ENCODE assay signal across 13 mouse cellular contexts in the genomic region with DNA sequence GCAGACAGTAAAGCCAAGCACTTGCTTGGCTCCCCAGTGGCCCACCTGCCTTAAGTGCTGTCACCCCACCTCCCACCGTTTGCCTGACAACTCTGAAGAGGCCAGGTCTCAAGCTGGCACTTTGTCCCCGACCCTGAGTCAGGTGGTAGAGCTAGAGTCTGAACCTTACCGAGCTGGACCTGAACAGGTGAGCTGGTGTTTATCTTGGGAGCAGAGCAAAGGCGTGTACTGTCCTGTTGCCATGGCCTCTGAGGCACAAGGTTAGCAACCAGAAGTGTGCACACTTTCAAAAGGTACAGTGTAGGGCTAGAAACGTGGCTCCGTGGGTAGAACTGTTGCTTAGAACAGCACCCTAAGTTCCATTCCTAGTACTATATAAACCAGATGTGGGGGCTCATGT. TPM values are rescaled to one million over a fixed set of nuclear protein-coding genes. Genes with fewer than 3 reads are reported as not detected.
A peak's percentile ranks its signal among the peaks of the same experiment; 100 is the strongest.
DNase-seq lines count a peak whose midpoint lies in the region; ATAC-seq and TF ChIP-seq lines count a peak whose summit lies in the region.
"Had no signal": no experiment of that assay in that cellular context is flagged by ENCODE, and none has a peak within 500 bp of the region (broad histone marks: within the 10 kb centered on the region; RNA-seq: fewer than 3 reads in every experiment).

No protein-coding gene starts in this region.

- H3K27ac ChIP-seq in heart, postnatal 0 days (ENCODE audit: low read depth) = peak overlapping the region; percentile 61; the same call in 1 of the 2 replicates
- peak overlapping the region; percentile 34; the same call in 1 of the 2 replicates for H3K27ac ChIP-seq in liver, embryonic 15.5 days (replicated peaks)
- no peak overlapping the region for H3K27ac ChIP-seq in stomach, embryonic 14.5 days (ENCODE audit: low read length)
- no peak overlapping the region; the same call in 1 of the 2 replicates for H3K27ac ChIP-seq in layer of hippocampus, adult 2 months
- H3K27ac ChIP-seq: hindbrain, postnatal 0 days; kidney, postnatal 0 days had no signal

- no peak for ATAC-seq in heart, postnatal 0 days (ENCODE audit: insufficient read depth, low read depth)
- 0 out of 2 replicates have a peak, but pooled peaks have one; percentile 36 for ATAC-seq in liver, embryonic 15.5 days (ENCODE audit: insufficient read depth)
- ATAC-seq in stomach, embryonic 14.5 days (ENCODE audit: insufficient number of reproducible peaks, insufficient read depth, low FRiP score, low read depth) = 0 out of 2 replicates have a peak, but pooled peaks have one; percentile 29
- ATAC-seq: hindbrain, postnatal 0 days had no signal

- no peak for DNase-seq in heart, postnatal 0 days (ENCODE audit: low spot score)
- DNase-seq in heart, postnatal 14 days = no peak
- peak; percentile 47 for DNase-seq in fat pad, adult 2 months (ENCODE audit: extremely low read depth, low read depth, low spot score)
- DNase-seq in layer of hippocampus, adult 2 months (ENCODE audit: low spot score in 2 of 2) = no peak
- no peak for DNase-seq in natural killer cell, adult 2 months (ENCODE audit: low spot score in 2 of 2)
- DNase-seq: adrenal gland, postnatal 10 days; cerebellum, postnatal 10 days; layer of hippocampus, adult 9-11 months had no signal

- no peak overlapping the region; the same call in 1 of the 2 replicates for H3K9ac ChIP-seq in heart, postnatal 0 days (replicated peaks; ENCODE audit: low read depth, low read length)
- H3K9ac ChIP-seq in liver, embryonic 15.5 days = no peak overlapping the region
- no peak overlapping the region for H3K9ac ChIP-seq in stomach, embryonic 14.5 days (replicated peaks; ENCODE audit: low read depth, low read length)

- H3K4me3 ChIP-seq in heart, postnatal 0 days (ENCODE audit: low read depth, low read length) = no peak overlapping the region
- no peak overlapping the region for H3K4me3 ChIP-seq in liver, embryonic 15.5 days (replicated peaks)
- H3K4me3 ChIP-seq in stomach, embryonic 14.5 days (ENCODE audit: low read depth, low read length) = no peak overlapping the region
- H3K4me3 ChIP-seq in layer of hippocampus, adult 2 months = no peak overlapping the region

- H3K4me1 ChIP-seq in heart, postnatal 0 days (ENCODE audit: control insufficient read depth, insufficient read depth) = peaks cover 64% of the 10 kb centered on the region
- peaks cover 56% of the 10 kb centered on the region for H3K4me1 ChIP-seq in liver, embryonic 15.5 days (replicated peaks)
- peaks cover 41% of the 10 kb centered on the region for H3K4me1 ChIP-seq in stomach, embryonic 14.5 days (ENCODE audit: control insufficient read depth, insufficient read depth, low read length)

- no peaks in the 10 kb centered on the region for H3K9me3 ChIP-seq in heart, postnatal 0 days (replicated peaks; ENCODE audit: control insufficient read depth, low read length)
- no peaks in the 10 kb centered on the region for H3K9me3 ChIP-seq in liver, embryonic 15.5 days (replicated peaks)
- no peaks in the 10 kb centered on the region for H3K9me3 ChIP-seq in stomach, embryonic 14.5 days (ENCODE audit: control insufficient read depth, low read depth, low read length)
- H3K9me3 ChIP-seq: G1E had no signal

- intact Hi-C loops in heart, postnatal 14 days (cut with DNase I) = no loop called here

- no peak for TF ChIP-seq EP300 in heart, postnatal 0 days (IDR thresholded peaks at IDR 0.05; ENCODE audit: low read depth)

- H3K36me3 ChIP-seq in heart, postnatal 0 days (replicated peaks; ENCODE audit: control insufficient read depth, insufficient read depth, low read length) = peaks cover 5% of the 10 kb centered on the region; the same call in 1 of the 2 replicates
- no peaks in the 10 kb centered on the region for H3K36me3 ChIP-seq in liver, embryonic 15.5 days (replicated peaks)
- H3K36me3 ChIP-seq in stomach, embryonic 14.5 days (ENCODE audit: control insufficient read depth, insufficient read depth, low read length) = no peaks in the 10 kb centered on the region
- H3K36me3 ChIP-seq: G1E had no signal

- no peaks in the 10 kb centered on the region for H3K27me3 ChIP-seq in heart, postnatal 0 days (ENCODE audit: control insufficient read depth, insufficient read depth, low read length)
- no peaks in the 10 kb centered on the region for H3K27me3 ChIP-seq in liver, embryonic 15.5 days
- no peaks in the 10 kb centered on the region for H3K27me3 ChIP-seq in stomach, embryonic 14.5 days (ENCODE audit: control insufficient read depth, insufficient read depth, low read length)

- TF ChIP-seq CTCF in heart, postnatal 0 days (IDR thresholded peaks at IDR 0.05; ENCODE audit: low read depth) = no peak
- no peak for TF ChIP-seq CTCF in layer of hippocampus, adult 2 months (conservative IDR thresholded peaks at IDR 0.05)

- 65% methylated on average over 6 of the region's 6 CpGs for WGBS in heart, postnatal 0 days
- 57% methylated on average over 6 of the region's 6 CpGs for WGBS in liver, embryonic 15.5 days (ENCODE audit: insufficient replicate concordance)
- 45% methylated on average over 6 of the region's 6 CpGs for WGBS in stomach, embryonic 14.5 days

- no peak overlapping the region for H3K4me2 ChIP-seq in heart, postnatal 0 days (ENCODE audit: low read depth, low read length)
- H3K4me2 ChIP-seq in liver, embryonic 15.5 days = no peak overlapping the region
- H3K4me2 ChIP-seq in stomach, embryonic 14.5 days (replicated peaks; ENCODE audit: low read depth, low read length) = no peak overlapping the region

RNA-seq across cellular contexts. Expression of a gene that starts 15.2 kb away (rescaled TPM):
- 70.6 and 111 TPM in 2 replicates for total RNA-seq in heart, postnatal 0 days (2014; rRNA removed; ENCODE audit: low replicate concordance)
- 31.8 and 32.7 TPM in 2 replicates for polyA plus RNA-seq in heart, postnatal 0 days (2015; fragmentation: Nextera tagmentation; extraction: Ambion mirVana)
- 10 to 100 TPM; 52.8 to 55.6 TPM for total RNA-seq in heart, postnatal 14 days (2021)
- polyA plus RNA-seq in liver, embryonic 15.5 days (2015; fragmentation: Nextera tagmentation; extraction: Ambion mirVana) = 11.6 and 11.7 TPM in 2 replicates
- polyA plus RNA-seq in stomach, embryonic 14.5 days (2014; fragmentation: Nextera tagmentation; extraction: Ambion mirVana) = 51.2 and 64.3 TPM in 2 replicates
- 10 to 100 TPM; 53.6 to 56.0 TPM for total RNA-seq in layer of hippocampus, adult 2 months (2021)

RNA-seq across cellular contexts. Expression of a gene that starts 41.8 kb away (rescaled TPM):
- total RNA-seq in heart, postnatal 0 days (2014; rRNA removed; ENCODE audit: low replicate concordance) = 12.9 and 19.4 TPM in 2 replicates
- 1.8 and 2.9 TPM in 2 replicates for polyA plus RNA-seq in heart, postnatal 0 days (2015; fragmentation: Nextera tagmentation; extraction: Ambion mirVana)
- 1 to 10 TPM; 6.2 to 6.9 TPM for total RNA-seq in heart, postnatal 14 days (2021)
- polyA plus RNA-seq in liver, embryonic 15.5 days (2015; fragmentation: Nextera tagmentation; extraction: Ambion mirVana) = 2.1 and 2.6 TPM in 2 replicates
- 4.2 and 6.1 TPM in 2 replicates for polyA plus RNA-seq in stomach, embryonic 14.5 days (2014; fragmentation: Nextera tagmentation; extraction: Ambion mirVana)
- total RNA-seq in layer of hippocampus, adult 2 months (2021) = 1 to 10 TPM in 1 of 2 experiments, under 1 TPM in 1; 0.87 to 1.8 TPM

RNA-seq across cellular contexts. Expression of a gene that starts 60.0 kb away (rescaled TPM):
- total RNA-seq in heart, postnatal 0 days (2014; rRNA removed; ENCODE audit: low replicate concordance) = 14.1 and 20.3 TPM in 2 replicates
- 7.1 and 7.9 TPM in 2 replicates for polyA plus RNA-seq in heart, postnatal 0 days (2015; fragmentation: Nextera tagmentation; extraction: Ambion mirVana)
- 10 to 100 TPM; 10.4 to 10.6 TPM for total RNA-seq in heart, postnatal 14 days (2021)
- polyA plus RNA-seq in liver, embryonic 15.5 days (2015; fragmentation: Nextera tagmentation; extraction: Ambion mirVana) = 14.8 and 15.6 TPM in 2 replicates
- polyA plus RNA-seq in stomach, embryonic 14.5 days (2014; fragmentation: Nextera tagmentation; extraction: Ambion mirVana) = 16.6 and 17.4 TPM in 2 replicates
- total RNA-seq in layer of hippocampus, adult 2 months (2021) = 10 to 100 TPM; 23.8 to 23.9 TPM

Comparison
In these comparisons a context has a peak if more than half of its experiments do, and no peak if none do; other contexts are left out.
1. H3K27ac ChIP-seq: peak in heart, postnatal 0 days (single experiment) and liver, embryonic 15.5 days (single experiment); none in stomach, embryonic 14.5 days (single experiment) and layer of hippocampus, adult 2 months (single experiment).